Mouse (Mus musculus): ENCODE results near the gene Wdfy4. TPM values are rescaled to one million over a fixed set of nuclear protein-coding genes. Genes with fewer than 3 reads are reported as not detected.

Gene Wdfy4
- polyA plus RNA-seq, 1 experiment from 2014 or later = 0.01 TPM

DNA sequence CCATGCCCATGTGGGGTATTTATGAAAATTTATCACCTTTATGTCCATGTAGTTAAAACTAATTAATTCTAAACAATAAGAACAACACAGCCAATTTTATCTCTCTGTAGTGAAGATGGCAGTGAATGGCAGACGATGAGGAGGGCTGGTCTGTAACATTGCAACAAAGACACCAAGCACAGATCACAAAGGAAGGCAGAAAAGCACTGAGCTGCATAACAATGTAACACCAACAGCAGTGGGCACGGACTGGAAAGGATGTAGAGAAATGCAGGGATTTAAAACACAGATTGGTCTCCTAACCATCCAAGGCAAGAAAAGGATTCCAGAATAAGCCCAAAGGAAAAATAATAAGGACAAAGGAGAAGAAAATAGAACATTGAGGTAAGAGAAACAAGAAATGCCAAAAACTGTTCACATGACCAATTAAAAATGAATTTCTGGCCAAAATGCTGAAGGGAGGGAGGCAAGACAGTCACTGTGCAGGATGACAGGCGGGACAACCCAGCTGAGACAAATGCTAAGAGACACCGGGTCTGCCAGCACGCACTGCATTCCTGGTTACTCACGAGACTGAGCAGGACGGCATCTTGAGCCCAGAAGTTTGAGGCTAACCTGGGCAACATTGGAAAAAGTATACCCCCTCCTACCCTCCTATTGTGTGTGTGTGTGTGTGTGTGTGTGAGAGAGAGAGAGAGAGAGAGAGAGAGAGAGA lies 54.1 kb downstream of the Wdfy4 start:
- no peaks in the 10 kb centered on the region for H3K36me3 ChIP-seq (ENCODE audit: poor library complexity, severe bottlenecking)

DNA sequence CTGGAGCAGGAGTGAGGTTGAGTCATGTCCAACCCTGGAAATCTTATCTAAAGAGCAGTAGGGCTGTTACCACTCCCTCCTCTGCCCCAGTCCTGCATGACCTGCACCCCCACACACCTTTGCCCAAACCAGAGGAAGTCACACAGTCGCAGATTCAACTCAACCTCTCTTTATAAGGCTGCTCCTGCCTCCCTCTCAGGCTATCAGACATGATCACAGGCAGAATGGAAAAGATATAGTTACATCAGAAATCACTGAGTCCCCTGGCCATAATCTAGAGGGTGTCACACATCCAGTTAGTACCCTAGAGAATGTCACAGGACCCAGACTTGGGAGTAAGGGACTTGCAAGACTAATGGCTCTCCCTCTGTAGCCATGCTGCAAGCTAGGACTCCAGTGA lies 68.7 kb downstream of the Wdfy4 start:
- Histone ChIP-seq H3K27ac (no peak overlapping the region), H3K9me3 (replicated peaks) (no peaks in the 10 kb centered on the region), H3K4me2 (no peak overlapping the region), H3K9ac (no peak overlapping the region), H3K4me3 (no peak overlapping the region), H3K27me3 (no peaks in the 10 kb centered on the region), H3K36me3 (ENCODE audit: poor library complexity, severe bottlenecking) (no peaks in the 10 kb centered on the region), H3K4me1 (no peaks in the 10 kb centered on the region)
- ATAC-seq = no peak
- WGBS = 74% methylated on average over 1 of the region's 1 CpGs

More for the DNA sequence above, 54.1 kb downstream of the Wdfy4 start:
- no peaks in the 10 kb centered on the region for H3K27me3 ChIP-seq
- H3K9ac ChIP-seq = no peak overlapping the region
- H3K4me3 ChIP-seq = no peak overlapping the region
- H3K4me1 ChIP-seq = no peaks in the 10 kb centered on the region
- 57% methylated on average over 7 of the region's 7 CpGs for WGBS
- ATAC-seq = no peak
- no peaks in the 10 kb centered on the region for H3K9me3 ChIP-seq (replicated peaks)
- no peak overlapping the region for H3K4me2 ChIP-seq
- H3K27ac ChIP-seq = no peak overlapping the region

- 75% methylated on average over 3 of the region's 3 CpGs for WGBS
- Histone ChIP-seq H3K9ac (no peak overlapping the region), H3K4me2 (no peak overlapping the region), H3K9me3 (replicated peaks) (no peaks in the 10 kb centered on the region), H3K4me3 (no peak overlapping the region), H3K4me1 (no peaks in the 10 kb centered on the region), H3K36me3 (ENCODE audit: poor library complexity, severe bottlenecking) (no peaks in the 10 kb centered on the region), H3K27ac (no peak overlapping the region), H3K27me3 (no peaks in the 10 kb centered on the region)
- ATAC-seq = no peak
Observed at GRCm38 (mm10) chr14:33104809-33105208, 80.5 kb downstream of the Wdfy4 start.

GRCm38 (mm10) chr14:33101609-33102008 lies 83.7 kb downstream of the Wdfy4 start:
- Histone ChIP-seq H3K27me3 (no peaks in the 10 kb centered on the region), H3K9ac (no peak overlapping the region), H3K9me3 (replicated peaks) (no peaks in the 10 kb centered on the region), H3K27ac (no peak overlapping the region), H3K4me2 (no peak overlapping the region), H3K4me1 (no peaks in the 10 kb centered on the region), H3K4me3 (no peak overlapping the region), H3K36me3 (ENCODE audit: poor library complexity, severe bottlenecking) (no peaks in the 10 kb centered on the region)
- 76% methylated on average over 2 of the region's 2 CpGs for WGBS
- no peak for ATAC-seq

GRCm38 (mm10) chr14:33099926-33100325 lies 85.4 kb downstream of the Wdfy4 start:
- no peak overlapping the region for H3K4me2 ChIP-seq
- H3K4me3 ChIP-seq = no peak overlapping the region
- WGBS = 82% methylated on average over 5 of the region's 5 CpGs
- H3K4me1 ChIP-seq = no peaks in the 10 kb centered on the region
- ATAC-seq = no peak
- H3K27ac ChIP-seq = no peak overlapping the region
- H3K9ac ChIP-seq = no peak overlapping the region
- no peaks in the 10 kb centered on the region for H3K9me3 ChIP-seq (replicated peaks)
- H3K36me3 ChIP-seq (ENCODE audit: poor library complexity, severe bottlenecking) = no peaks in the 10 kb centered on the region
- H3K27me3 ChIP-seq = no peaks in the 10 kb centered on the region

DNA sequence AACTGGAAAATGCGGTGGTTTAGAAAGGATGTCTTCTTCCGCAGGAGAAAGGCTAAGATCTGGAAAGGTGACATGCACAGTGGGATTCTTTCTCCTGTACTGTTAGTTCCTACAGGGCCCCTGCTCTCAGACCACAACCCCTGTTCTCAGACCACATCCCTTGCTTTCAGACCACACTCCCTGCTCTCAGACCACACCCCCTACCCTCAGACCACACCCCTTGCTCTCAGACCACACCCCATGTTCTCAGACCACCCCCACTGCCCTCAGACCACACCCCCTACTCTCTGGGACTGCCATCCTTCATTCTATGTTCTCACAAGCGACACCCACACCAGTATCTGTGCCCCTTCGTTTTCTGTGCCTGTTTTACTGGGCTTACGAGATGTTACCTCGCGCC lies 86.2 kb downstream of the Wdfy4 start:
- Histone ChIP-seq H3K36me3 (ENCODE audit: poor library complexity, severe bottlenecking) (no peaks in the 10 kb centered on the region), H3K4me2 (no peak overlapping the region), H3K9me3 (replicated peaks) (no peaks in the 10 kb centered on the region), H3K9ac (no peak overlapping the region), H3K27ac (no peak overlapping the region), H3K4me1 (no peaks in the 10 kb centered on the region), H3K27me3 (no peaks in the 10 kb centered on the region), H3K4me3 (no peak overlapping the region)
- WGBS = 62% methylated on average over 7 of the region's 7 CpGs
- no peak for ATAC-seq

- no peak overlapping the region for H3K9ac ChIP-seq
- no peaks in the 10 kb centered on the region for H3K9me3 ChIP-seq (replicated peaks)
- H3K4me3 ChIP-seq = no peak overlapping the region
- H3K4me1 ChIP-seq = no peaks in the 10 kb centered on the region
- H3K27me3 ChIP-seq = no peaks in the 10 kb centered on the region
- 88% methylated on average over 5 of the region's 5 CpGs for WGBS
- no peak overlapping the region for H3K27ac ChIP-seq
- ATAC-seq = no peak
- H3K36me3 ChIP-seq (ENCODE audit: poor library complexity, severe bottlenecking) = no peaks in the 10 kb centered on the region
- no peak overlapping the region for H3K4me2 ChIP-seq
Observed at GRCm38 (mm10) chr14:33096462-33096861, 88.8 kb downstream of the Wdfy4 start.

- no peaks in the 10 kb centered on the region for H3K36me3 ChIP-seq (ENCODE audit: poor library complexity, severe bottlenecking)
- 81% methylated on average over 8 of the region's 8 CpGs for WGBS
- no peak for ATAC-seq
- no peak overlapping the region for H3K9ac ChIP-seq
- H3K4me2 ChIP-seq = no peak overlapping the region
- 0 out of 2 replicates have a peak, but pooled peaks cover 3% of the 10 kb centered on the region for H3K27me3 ChIP-seq
- H3K4me1 ChIP-seq = peaks cover 11% of the 10 kb centered on the region
- no peaks in the 10 kb centered on the region for H3K9me3 ChIP-seq (replicated peaks)
- H3K27ac ChIP-seq = no peak overlapping the region
- H3K4me3 ChIP-seq = no peak overlapping the region
Observed at GRCm38 (mm10) chr14:33083326-33083725, 102.0 kb downstream of the Wdfy4 start.

GRCm38 (mm10) chr14:33082301-33082700 lies 103.0 kb downstream of the Wdfy4 start:
- Histone ChIP-seq H3K4me2 (no peak overlapping the region), H3K9ac (no peak overlapping the region), H3K36me3 (ENCODE audit: poor library complexity, severe bottlenecking) (no peaks in the 10 kb centered on the region), H3K4me3 (no peak overlapping the region), H3K4me1 (peaks cover 11% of the 10 kb centered on the region), H3K27ac (no peak overlapping the region), H3K27me3 (0 out of 2 replicates have a peak, but pooled peaks cover 3% of the 10 kb centered on the region), H3K9me3 (replicated peaks) (no peaks in the 10 kb centered on the region)
- no peak for ATAC-seq
- 68% methylated on average over 1 of the region's 1 CpGs for WGBS

- H3K27ac ChIP-seq = no peak overlapping the region
- no peak overlapping the region for H3K4me3 ChIP-seq
- H3K27me3 ChIP-seq = 0 out of 2 replicates have a peak, but pooled peaks cover 3% of the 10 kb centered on the region
- 44% methylated on average over 6 of the region's 6 CpGs for WGBS
- H3K9ac ChIP-seq = no peak overlapping the region
- H3K36me3 ChIP-seq (ENCODE audit: poor library complexity, severe bottlenecking) = no peaks in the 10 kb centered on the region
- H3K4me2 ChIP-seq = no peak overlapping the region
- H3K4me1 ChIP-seq = peaks cover 11% of the 10 kb centered on the region
- ATAC-seq = peak; percentile 68
- H3K9me3 ChIP-seq (replicated peaks) = no peaks in the 10 kb centered on the region
Observed at GRCm38 (mm10) chr14:33081370-33081860, 103.9 kb downstream of the Wdfy4 start.

GRCm38 (mm10) chr14:33078596-33078995 lies 106.7 kb downstream of the Wdfy4 start:
- 88% methylated on average over 6 of the region's 6 CpGs for WGBS
- no peak for ATAC-seq
- no peak overlapping the region for H3K9ac ChIP-seq

DNA sequence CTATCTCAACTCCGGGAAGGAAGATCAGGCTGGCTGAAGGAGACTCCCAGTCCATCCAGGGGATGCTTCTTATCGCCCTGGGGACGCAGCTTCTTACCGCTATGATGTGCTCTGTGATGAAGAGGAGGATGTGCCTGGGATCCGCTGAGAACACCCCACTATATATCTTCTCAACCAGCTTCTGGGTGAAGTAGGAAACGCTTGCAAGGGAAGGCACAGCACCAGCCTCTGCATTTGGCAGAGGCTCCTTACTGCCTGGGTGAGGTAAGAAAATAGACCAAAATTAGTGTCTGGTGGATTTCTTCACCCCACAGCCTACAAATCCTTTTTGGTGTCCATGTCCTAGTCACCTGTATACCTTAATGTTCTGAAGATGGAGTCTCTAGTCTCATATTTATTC lies 107.2 kb downstream of the Wdfy4 start:
- no peak overlapping the region for H3K4me3 ChIP-seq
- no peaks in the 10 kb centered on the region for H3K27me3 ChIP-seq
- no peak overlapping the region for H3K4me2 ChIP-seq
- H3K9me3 ChIP-seq (replicated peaks) = no peaks in the 10 kb centered on the region
- no peaks in the 10 kb centered on the region for H3K36me3 ChIP-seq (ENCODE audit: poor library complexity, severe bottlenecking)
- H3K4me1 ChIP-seq = peaks cover 11% of the 10 kb centered on the region
- H3K9ac ChIP-seq = no peak overlapping the region
- WGBS = 87% methylated on average over 6 of the region's 6 CpGs
- H3K27ac ChIP-seq = no peak overlapping the region
- ATAC-seq = no peak

More at GRCm38 (mm10) chr14:33078596-33078995, 106.7 kb downstream of the Wdfy4 start:
- no peaks in the 10 kb centered on the region for H3K27me3 ChIP-seq
- H3K9me3 ChIP-seq (replicated peaks) = no peaks in the 10 kb centered on the region
- peaks cover 11% of the 10 kb centered on the region for H3K4me1 ChIP-seq
- no peak overlapping the region for H3K4me3 ChIP-seq
- no peak overlapping the region for H3K27ac ChIP-seq
- no peaks in the 10 kb centered on the region for H3K36me3 ChIP-seq (ENCODE audit: poor library complexity, severe bottlenecking)
- no peak overlapping the region for H3K4me2 ChIP-seq

GRCm38 (mm10) chr14:33073355-33073754 lies 112.0 kb downstream of the Wdfy4 start:
- Histone ChIP-seq H3K27ac (no peak overlapping the region), H3K4me1 (no peaks in the 10 kb centered on the region), H3K9me3 (replicated peaks) (no peaks in the 10 kb centered on the region), H3K27me3 (no peaks in the 10 kb centered on the region), H3K9ac (no peak overlapping the region), H3K4me3 (no peak overlapping the region), H3K36me3 (ENCODE audit: poor library complexity, severe bottlenecking) (no peaks in the 10 kb centered on the region), H3K4me2 (no peak overlapping the region)
- no peak for ATAC-seq
- 79% methylated on average over 3 of the region's 3 CpGs for WGBS

All from forebrain, embryonic 13.5 days (tissue).